Mouse (Mus musculus): ENCODE results near the gene Mrps14. TPM values are rescaled to one million over a fixed set of nuclear protein-coding genes. Genes with fewer than 3 reads are reported as not detected.

Mrps14 gene
- total and polyA plus RNA-seq, 2 experiments from 2014 or later: 28.1 to 221 TPM

DNA sequence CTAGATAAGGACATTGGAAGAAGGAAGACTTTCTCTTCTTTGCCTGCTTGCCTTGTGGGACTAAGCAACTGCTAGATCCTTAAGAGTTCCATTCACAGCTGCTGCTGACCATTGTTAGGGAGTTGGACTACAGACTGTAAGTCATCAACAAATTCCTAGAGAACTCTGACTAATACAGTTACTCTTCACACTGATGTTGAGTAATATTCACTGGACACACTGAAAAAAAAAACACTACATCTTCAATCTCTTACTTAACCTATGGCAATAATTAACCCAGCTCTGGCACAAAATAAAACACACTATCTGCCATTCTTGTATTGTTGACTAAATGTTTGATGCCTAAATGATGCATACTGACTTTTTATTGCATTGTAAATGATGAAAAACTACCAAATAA lies 32.8 kb downstream of the Mrps14 start:
- H3K27ac ChIP-seq (ENCODE audit: low read depth): no peak overlapping the region
- no peaks in the 10 kb centered on the region for H3K9me3 ChIP-seq (replicated peaks; ENCODE audit: control insufficient read depth, low read length)
- no peaks in the 10 kb centered on the region for H3K4me1 ChIP-seq (ENCODE audit: control insufficient read depth, insufficient read depth)
- H3K4me2 ChIP-seq (ENCODE audit: low read depth, low read length): no peak overlapping the region
- DNase-seq (ENCODE audit: low spot score): no peak
- peaks cover 8% of the 10 kb centered on the region for H3K36me3 ChIP-seq (replicated peaks; ENCODE audit: control insufficient read depth, insufficient read depth, low read length)
- no peak overlapping the region for H3K9ac ChIP-seq (replicated peaks; ENCODE audit: low read depth, low read length)
- no peak overlapping the region for H3K4me3 ChIP-seq (ENCODE audit: low read depth, low read length)
- no peak for ATAC-seq (ENCODE audit: insufficient read depth, low read depth)
- H3K27me3 ChIP-seq (ENCODE audit: control insufficient read depth, insufficient read depth, low read length): no peaks in the 10 kb centered on the region
- TF ChIP-seq EP300 (IDR thresholded peaks at IDR 0.05; ENCODE audit: low read depth) (no peak), CTCF (IDR thresholded peaks at IDR 0.05; ENCODE audit: low read depth) (no peak)

DNA sequence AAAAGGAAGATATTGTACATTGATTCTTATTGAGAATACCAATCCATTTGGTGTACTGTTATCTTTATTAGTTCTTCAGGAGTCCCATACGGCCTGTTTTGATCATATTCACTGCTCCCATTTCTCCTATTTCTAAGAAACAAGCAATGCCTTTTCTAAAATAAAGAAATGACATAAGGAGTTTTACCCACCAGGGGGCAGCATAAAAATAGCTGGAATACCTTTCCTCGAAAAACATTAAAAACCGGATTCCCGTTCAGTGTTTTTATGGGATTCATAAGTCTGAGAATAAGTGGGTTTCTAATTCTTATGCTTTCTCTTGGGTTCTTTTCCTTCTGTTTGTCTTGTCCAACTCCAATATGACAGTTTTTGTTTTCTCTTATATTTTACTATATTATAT lies 36.0 kb downstream of the Mrps14 start:
- H3K4me3 ChIP-seq (ENCODE audit: low read depth, low read length): no peak overlapping the region

DNA sequence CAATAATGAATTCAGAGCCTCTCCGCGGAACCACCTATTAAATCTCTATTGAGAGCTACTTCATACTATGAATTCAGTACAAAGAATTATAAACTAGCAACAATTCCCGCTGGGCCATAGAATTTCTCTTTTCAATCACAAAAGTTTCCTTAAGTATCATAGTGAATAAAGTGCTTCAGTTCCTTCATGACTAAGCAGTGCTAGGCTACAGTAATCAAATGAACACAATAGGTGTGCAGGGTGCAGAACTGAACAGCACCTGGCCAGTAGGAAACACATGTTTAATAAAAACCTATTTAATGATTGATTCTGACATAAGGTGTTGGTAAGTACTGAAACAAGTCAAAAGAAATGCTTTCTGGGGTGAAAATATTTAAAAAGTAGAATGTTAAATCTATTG lies 37.1 kb downstream of the Mrps14 start:
- no peaks in the 10 kb centered on the region; the same call in 1 of the 2 replicates for H3K36me3 ChIP-seq (replicated peaks; ENCODE audit: control insufficient read depth, insufficient read depth, low read length)
- ATAC-seq (ENCODE audit: insufficient read depth, low read depth): no peak
- H3K9me3 ChIP-seq (replicated peaks; ENCODE audit: control insufficient read depth, low read length): no peaks in the 10 kb centered on the region
- H3K4me1 ChIP-seq (ENCODE audit: control insufficient read depth, insufficient read depth): no peaks in the 10 kb centered on the region
- no peak overlapping the region for H3K4me2 ChIP-seq (ENCODE audit: low read depth, low read length)
- no peak overlapping the region for H3K27ac ChIP-seq (ENCODE audit: low read depth)
- no peaks in the 10 kb centered on the region for H3K27me3 ChIP-seq (ENCODE audit: control insufficient read depth, insufficient read depth, low read length)
- 90% methylated on average over 3 of the region's 3 CpGs for WGBS
- H3K4me3 ChIP-seq (ENCODE audit: low read depth, low read length): no peak overlapping the region
- no peak for TF ChIP-seq EP300 (IDR thresholded peaks at IDR 0.05; ENCODE audit: low read depth)
- no peak for TF ChIP-seq CTCF (IDR thresholded peaks at IDR 0.05; ENCODE audit: low read depth)
- DNase-seq (ENCODE audit: low spot score): no peak
- no peak overlapping the region for H3K9ac ChIP-seq (replicated peaks; ENCODE audit: low read depth, low read length)

More for the DNA sequence above, 36.0 kb downstream of the Mrps14 start:
- DNase-seq (ENCODE audit: low spot score) (peak; percentile 39), ATAC-seq (ENCODE audit: insufficient read depth, low read depth) (no peak)
- H3K4me2 ChIP-seq (ENCODE audit: low read depth, low read length): no peak overlapping the region
- no peaks in the 10 kb centered on the region; the same call in 1 of the 2 replicates for H3K36me3 ChIP-seq (replicated peaks; ENCODE audit: control insufficient read depth, insufficient read depth, low read length)
- no peak overlapping the region for H3K9ac ChIP-seq (replicated peaks; ENCODE audit: low read depth, low read length)
- 39% methylated on average over 4 of the region's 4 CpGs for WGBS
- TF ChIP-seq CTCF (IDR thresholded peaks at IDR 0.05; ENCODE audit: low read depth): peak; percentile 48
- TF ChIP-seq EP300 (IDR thresholded peaks at IDR 0.05; ENCODE audit: low read depth): no peak
- H3K27ac ChIP-seq (ENCODE audit: low read depth): no peak overlapping the region
- no peaks in the 10 kb centered on the region for H3K27me3 ChIP-seq (ENCODE audit: control insufficient read depth, insufficient read depth, low read length)
- no peaks in the 10 kb centered on the region for H3K4me1 ChIP-seq (ENCODE audit: control insufficient read depth, insufficient read depth)
- H3K9me3 ChIP-seq (replicated peaks; ENCODE audit: control insufficient read depth, low read length): no peaks in the 10 kb centered on the region

DNA sequence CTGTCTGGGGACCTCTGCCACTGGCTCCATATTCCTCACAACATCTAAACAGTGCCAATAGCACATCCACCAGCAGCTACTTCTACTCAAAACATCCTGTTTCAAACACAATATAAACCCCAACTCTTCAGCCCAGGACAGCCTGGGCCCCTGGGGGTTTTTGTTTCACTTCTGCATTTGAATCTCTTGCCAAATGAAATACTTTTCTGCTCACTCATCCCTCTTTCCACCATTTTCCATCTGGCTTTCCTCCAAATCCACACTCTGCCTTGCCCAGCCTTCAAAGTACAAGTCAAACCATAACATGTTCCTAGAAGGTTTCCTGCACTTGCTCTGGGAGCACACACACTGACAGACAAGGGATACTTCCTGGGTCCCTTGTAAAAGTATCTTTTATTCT lies 38.9 kb downstream of the Mrps14 start:
- Histone ChIP-seq H3K27ac (ENCODE audit: low read depth) (peak overlapping the region; percentile 24), H3K27me3 (ENCODE audit: control insufficient read depth, insufficient read depth, low read length) (no peaks in the 10 kb centered on the region), H3K9ac (replicated peaks; ENCODE audit: low read depth, low read length) (no peak overlapping the region), H3K4me1 (ENCODE audit: control insufficient read depth, insufficient read depth) (no peaks in the 10 kb centered on the region), H3K4me2 (ENCODE audit: low read depth, low read length) (no peak overlapping the region), H3K9me3 (replicated peaks; ENCODE audit: control insufficient read depth, low read length) (no peaks in the 10 kb centered on the region), H3K4me3 (ENCODE audit: low read depth, low read length) (no peak overlapping the region), H3K36me3 (replicated peaks; ENCODE audit: control insufficient read depth, insufficient read depth, low read length) (peaks cover 6% of the 10 kb centered on the region; the same call in 1 of the 2 replicates)
- DNase-seq (ENCODE audit: low spot score) (peak; percentile 61), ATAC-seq (ENCODE audit: insufficient read depth, low read depth) (peak; percentile 55)
- TF ChIP-seq EP300 (IDR thresholded peaks at IDR 0.05; ENCODE audit: low read depth) (no peak), CTCF (IDR thresholded peaks at IDR 0.05; ENCODE audit: low read depth) (no peak)

DNA sequence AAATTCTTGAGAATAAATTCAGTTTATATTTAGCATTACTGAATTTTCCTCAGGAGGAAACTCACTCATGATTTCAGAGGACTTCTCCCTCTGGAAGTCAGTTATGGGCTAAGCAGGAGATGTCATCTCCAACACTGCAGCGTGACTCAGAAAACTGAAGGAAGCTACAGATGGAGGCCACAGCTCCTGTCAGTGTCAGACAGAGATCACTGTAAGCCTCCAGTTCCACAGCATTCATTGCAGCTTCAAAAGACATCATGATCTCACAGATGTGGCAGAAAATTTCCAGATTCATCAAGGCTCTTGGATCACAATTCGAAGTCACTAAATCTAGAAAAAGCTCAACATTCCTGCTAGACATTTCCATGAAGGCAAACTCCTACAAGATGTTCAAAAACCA lies 43.0 kb downstream of the Mrps14 start:
- no peak for DNase-seq (ENCODE audit: low spot score)
- Histone ChIP-seq H3K36me3 (replicated peaks; ENCODE audit: control insufficient read depth, insufficient read depth, low read length) (peaks cover 12% of the 10 kb centered on the region; the same call in 1 of the 2 replicates), H3K4me3 (ENCODE audit: low read depth, low read length) (no peak overlapping the region), H3K9ac (replicated peaks; ENCODE audit: low read depth, low read length) (no peak overlapping the region), H3K27me3 (ENCODE audit: control insufficient read depth, insufficient read depth, low read length) (no peaks in the 10 kb centered on the region), H3K27ac (ENCODE audit: low read depth) (no peak overlapping the region), H3K4me1 (ENCODE audit: control insufficient read depth, insufficient read depth) (no peaks in the 10 kb centered on the region), H3K4me2 (ENCODE audit: low read depth, low read length) (no peak overlapping the region), H3K9me3 (replicated peaks; ENCODE audit: control insufficient read depth, low read length) (no peaks in the 10 kb centered on the region)
- no peak for TF ChIP-seq CTCF (IDR thresholded peaks at IDR 0.05; ENCODE audit: low read depth)
- no peak for TF ChIP-seq EP300 (IDR thresholded peaks at IDR 0.05; ENCODE audit: low read depth)
- WGBS: 90% methylated on average over 2 of the region's 2 CpGs
- no peak for ATAC-seq (ENCODE audit: insufficient read depth, low read depth)

DNA sequence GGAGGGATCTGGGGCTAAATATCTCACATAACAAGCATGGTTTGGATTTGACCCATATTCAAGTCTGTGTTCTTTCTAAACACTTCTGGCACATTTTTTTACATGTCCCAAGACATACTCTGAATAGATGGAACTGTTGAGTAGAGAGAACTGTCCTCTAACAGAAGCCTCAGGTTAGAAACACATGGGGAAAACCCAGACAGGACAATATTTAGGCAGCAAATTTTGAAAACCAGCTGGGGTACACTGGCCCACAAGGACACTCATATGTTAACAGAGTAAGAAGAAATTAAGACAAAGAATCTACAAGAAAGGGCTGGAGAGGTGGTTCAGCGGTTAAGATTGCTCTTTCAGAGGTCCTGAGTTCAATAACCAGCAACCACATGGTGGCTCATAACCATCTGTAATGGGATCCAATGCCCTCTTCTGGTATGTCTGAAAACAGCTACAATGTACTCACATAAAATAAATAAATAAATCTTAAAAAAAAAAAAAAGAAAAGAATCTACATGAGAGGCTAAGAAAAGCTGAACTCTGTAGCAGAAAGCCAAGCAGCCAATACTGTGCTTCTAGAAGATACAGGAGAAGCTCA lies 43.9 kb downstream of the Mrps14 start:
- Histone ChIP-seq H3K9ac (replicated peaks; ENCODE audit: low read depth, low read length) (no peak overlapping the region), H3K4me2 (ENCODE audit: low read depth, low read length) (no peak overlapping the region), H3K27me3 (ENCODE audit: control insufficient read depth, insufficient read depth, low read length) (no peaks in the 10 kb centered on the region), H3K4me3 (ENCODE audit: low read depth, low read length) (no peak overlapping the region), H3K27ac (ENCODE audit: low read depth) (no peak overlapping the region), H3K4me1 (ENCODE audit: control insufficient read depth, insufficient read depth) (no peaks in the 10 kb centered on the region), H3K9me3 (replicated peaks; ENCODE audit: control insufficient read depth, low read length) (no peaks in the 10 kb centered on the region), H3K36me3 (replicated peaks; ENCODE audit: control insufficient read depth, insufficient read depth, low read length) (peaks cover 12% of the 10 kb centered on the region; the same call in 1 of the 2 replicates)
- WGBS: 86% methylated on average over 1 of the region's 1 CpGs
- ATAC-seq (ENCODE audit: insufficient read depth, low read depth) (no peak), DNase-seq (ENCODE audit: low spot score) (no peak)
- TF ChIP-seq EP300 (IDR thresholded peaks at IDR 0.05; ENCODE audit: low read depth) (no peak), CTCF (IDR thresholded peaks at IDR 0.05; ENCODE audit: low read depth) (no peak)
